Mouse (Mus musculus) R1 (cell line): ENCODE data around the gene Pde5a.
A peak's percentile ranks its signal among the peaks of the same experiment; 100 is the strongest.

Source experiments
- DNase-seq: peaks from one replicate; pipeline ENCODE4 v3.0.0-alpha.2; 2018; ENCODE audit warnings: low read depth, low spot score

The Pde5a gene

DNA sequence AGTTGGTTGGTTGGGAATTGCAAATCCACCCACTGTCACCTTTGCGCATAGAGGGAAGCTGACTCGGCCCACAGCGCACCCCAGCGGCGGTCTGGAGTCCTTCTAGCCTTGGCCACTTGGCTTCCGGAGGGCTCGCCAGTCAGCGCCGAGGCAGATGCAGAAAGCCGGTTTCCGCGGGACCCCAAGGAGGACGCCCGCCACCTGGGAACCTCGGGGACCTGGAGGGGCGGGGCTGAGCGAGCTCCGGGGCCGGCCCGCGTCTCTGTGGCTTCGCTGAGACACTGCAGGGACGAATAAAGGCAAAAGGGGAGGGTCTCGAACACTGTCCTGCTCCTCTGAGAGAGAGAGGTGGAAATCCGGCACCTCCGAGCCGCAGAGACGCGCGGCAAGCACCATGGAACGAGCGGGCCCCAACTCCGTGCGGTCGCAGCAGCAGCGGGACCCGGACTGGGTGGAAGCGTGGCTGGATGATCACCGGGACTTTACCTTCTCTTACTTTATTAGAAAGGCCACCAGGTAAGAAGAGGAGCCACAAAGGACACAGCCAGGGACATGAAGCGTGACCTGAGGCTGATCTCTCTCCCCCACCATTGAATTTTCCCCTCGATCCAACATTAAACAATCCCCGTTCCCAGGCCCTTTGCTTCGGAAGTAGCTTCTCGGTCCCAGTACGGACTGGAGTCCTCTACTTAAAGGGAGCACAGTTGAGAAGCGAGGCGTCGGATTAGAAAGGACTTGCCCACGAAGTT is at the start of gene Pde5a:
TSS of gene Pde5a (plus strand) at position 96 of the 749 bp plus-strand sequence.
- peak; percentile 84 for DNase-seq

- DNase-seq = no peak
Measured at GRCm38 (mm10) chr3:122680851-122681250, 47.9 kb upstream of the Pde5a start.

GRCm38 (mm10) chr3:122682352-122682751 is 46.4 kb upstream of the Pde5a start:
- no peak for DNase-seq

DNA sequence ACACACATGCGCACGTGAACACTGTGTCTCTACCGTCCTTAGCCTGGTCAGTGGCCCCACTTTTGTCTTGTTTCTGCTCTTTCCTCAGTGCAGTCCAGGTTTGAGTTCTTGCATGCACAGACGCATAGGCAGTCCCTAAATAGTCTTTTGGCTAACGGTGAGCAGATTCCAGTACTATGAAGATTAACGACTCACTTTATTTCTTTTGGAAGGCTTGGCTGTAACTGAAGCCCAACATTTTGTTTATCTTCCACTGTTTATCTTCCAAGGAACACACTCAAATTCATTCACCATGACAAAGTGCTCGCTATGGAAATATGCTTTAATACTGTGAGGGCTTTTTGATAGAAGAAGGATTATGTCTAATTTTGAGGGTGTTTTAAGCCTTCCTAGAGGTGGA is 43.9 kb upstream of the Pde5a start:
- no peak for DNase-seq

GRCm38 (mm10) chr3:122693039-122693438 is 35.7 kb upstream of the Pde5a start:
- no peak for DNase-seq

DNA sequence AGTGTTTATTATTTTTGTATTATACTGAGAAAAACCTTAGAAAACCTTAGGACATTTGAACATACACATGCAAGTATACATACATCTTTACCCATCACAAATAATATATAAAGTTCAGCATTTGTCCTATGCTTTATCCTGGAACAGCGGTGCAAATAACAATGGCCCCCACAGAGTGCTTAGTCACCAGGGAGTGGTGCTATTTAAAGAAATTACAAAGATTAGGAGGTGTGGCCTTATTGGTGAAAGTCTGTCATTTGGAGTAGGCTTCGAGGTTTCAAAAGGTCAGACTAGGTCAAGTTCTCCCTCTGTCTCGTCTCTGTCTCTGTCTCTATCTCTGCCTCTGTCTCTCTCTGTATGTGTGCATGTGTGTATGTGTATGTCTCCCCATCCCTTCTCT is 32.9 kb upstream of the Pde5a start:
- DNase-seq = peak; percentile 27

GRCm38 (mm10) chr3:122696672-122697071 is 32.1 kb upstream of the Pde5a start:
- DNase-seq = no peak

- no peak for DNase-seq
Measured at GRCm38 (mm10) chr3:122704209-122704608, 24.5 kb upstream of the Pde5a start.

- DNase-seq = no peak
Measured at GRCm38 (mm10) chr3:122705246-122705645, 23.5 kb upstream of the Pde5a start.

DNA sequence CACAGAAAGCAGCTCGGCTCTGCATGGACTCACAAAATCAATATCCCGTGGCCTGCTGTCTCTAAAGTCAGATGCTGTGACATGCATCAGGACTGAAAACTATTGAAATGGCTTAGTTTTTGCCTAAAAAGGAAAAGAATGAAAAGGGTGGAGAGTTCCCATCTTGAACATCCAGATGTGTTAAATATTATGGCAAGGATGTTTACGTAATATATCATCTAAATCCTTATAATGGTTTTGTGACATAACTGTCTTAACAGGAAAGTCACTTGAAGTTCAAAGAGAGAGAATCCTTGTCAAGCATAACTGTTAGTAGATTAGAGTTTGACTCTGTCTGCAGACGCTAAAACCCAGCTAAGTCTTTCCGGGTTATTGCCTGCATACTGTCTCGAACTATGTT is 20.3 kb upstream of the Pde5a start:
- DNase-seq = no peak

DNA sequence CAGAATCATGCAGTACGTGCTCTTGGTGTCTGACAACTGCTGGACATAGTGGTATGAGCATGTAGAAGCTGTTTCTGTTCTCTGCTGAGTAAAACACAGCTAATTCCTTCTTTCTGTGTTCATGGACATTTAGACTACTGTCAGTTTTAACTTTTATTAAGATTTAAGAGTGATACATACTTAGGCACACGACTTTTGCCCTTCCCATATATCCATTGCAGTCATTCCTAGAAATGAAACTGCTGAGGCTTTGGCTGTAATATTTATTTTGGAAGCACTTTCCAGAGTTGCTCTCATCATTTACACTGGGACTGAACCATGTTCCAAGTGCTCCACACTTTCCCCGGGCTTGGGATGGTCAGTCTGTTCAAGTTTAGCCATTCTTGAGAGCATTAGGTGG is 18.6 kb upstream of the Pde5a start:
- DNase-seq = no peak

GRCm38 (mm10) chr3:122718631-122719030 is 10.1 kb upstream of the Pde5a start:
- DNase-seq = no peak

- no peak for DNase-seq
Measured at GRCm38 (mm10) chr3:122721522-122721921, 7.2 kb upstream of the Pde5a start.

DNA sequence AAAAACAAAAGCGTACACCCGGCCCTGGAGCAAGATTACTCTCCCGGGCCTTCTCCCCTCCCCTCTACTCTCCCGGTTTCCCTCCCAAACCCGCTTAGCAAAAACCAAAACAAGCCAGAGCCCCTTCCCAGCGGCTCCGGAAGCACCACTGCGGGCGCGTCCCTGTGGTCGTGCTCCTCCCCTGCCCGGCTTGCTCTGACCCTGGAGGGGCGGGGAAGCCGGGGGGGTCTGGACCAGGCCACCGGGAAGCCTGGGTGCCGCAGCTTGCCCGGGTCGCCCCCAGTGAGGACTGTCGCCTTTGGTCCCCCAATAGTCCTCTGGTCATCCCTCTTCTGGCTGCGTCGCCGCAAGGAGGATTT is 833 bp downstream of the Pde5a start:
- peak; percentile 68 for DNase-seq

DNA sequence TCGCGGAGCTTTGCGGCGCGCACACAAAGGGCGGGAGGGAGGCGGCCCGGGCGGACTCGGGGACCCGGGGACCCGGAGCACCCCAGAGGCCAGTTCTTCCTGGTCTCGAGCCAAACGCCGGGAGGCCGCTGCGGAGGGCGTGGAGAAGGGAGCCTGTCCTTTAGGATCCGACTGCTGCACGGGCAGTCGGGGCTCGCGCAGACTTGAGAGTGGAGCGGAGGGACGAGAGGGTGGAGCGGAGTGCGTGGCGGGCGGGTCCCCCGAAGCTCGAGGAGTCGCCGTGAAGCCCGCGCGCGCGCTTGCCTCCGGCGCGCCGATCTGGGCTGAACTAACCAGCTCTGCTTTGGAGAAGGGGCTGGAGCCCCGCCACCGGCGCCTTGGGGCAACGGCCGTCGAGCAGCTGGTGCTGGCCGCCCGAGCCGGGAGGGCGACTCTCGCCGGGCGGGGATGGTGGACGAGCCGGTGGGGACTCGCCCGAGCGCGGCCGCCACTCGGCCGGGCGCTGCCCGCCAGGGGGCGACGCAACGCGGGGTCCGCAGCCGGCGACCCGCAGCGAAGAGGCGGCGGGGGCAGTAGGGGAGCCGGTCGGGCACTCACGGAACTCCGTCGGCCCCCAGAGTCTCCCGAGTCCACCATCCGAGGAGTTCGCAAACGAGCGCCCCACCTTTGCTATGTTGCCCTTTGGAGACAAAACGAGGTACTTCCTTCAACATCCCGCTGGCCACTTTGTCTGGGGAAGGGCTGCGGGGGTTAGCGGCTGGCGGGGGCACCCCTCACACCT is 1.4 kb downstream of the Pde5a start:
- DNase-seq = peak; percentile 57

DNA sequence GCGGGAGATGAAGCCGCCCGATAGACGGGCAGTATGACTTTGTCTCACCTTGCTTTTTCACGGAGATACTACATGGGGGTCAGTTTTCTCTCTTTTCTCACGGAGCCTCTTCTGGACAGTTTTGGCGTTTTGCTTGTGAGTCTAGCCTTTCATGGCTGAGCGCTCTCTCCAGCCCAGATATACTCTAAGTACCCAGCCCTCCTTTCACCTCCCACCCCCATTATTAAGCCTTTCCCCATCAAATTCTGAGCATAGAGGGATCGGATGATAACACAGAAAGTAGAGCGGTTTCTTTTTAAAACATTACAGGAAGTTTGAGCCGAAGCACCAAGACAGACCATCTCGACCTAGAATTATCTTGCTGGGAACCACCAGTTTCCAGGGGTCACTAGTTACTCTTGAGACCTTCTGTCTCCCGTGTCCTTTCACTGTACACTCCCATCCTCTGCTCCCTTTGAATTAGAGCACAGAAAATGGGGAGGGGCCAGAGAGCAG is 2.0 kb downstream of the Pde5a start:
- peak; percentile 31 for DNase-seq

DNA sequence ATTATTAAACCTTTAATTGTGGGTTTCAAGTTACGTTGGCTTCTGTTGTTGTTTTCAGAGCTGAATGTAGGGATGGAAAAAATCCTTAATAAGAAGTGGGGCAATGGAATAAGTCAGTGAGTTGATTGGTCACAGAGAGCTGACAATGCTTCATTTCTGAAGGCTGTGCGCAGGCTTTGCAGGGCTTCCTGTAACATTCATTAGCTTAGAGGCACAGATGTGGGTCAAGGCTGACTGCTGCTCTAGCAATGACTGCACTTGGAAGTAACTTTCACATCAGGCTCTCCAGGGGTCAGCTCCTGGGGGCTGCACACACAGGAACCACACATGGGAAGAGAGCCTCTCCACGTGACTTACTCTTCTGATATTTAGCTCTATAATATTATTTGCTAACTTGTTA is 5.1 kb downstream of the Pde5a start:
- no peak for DNase-seq

DNA sequence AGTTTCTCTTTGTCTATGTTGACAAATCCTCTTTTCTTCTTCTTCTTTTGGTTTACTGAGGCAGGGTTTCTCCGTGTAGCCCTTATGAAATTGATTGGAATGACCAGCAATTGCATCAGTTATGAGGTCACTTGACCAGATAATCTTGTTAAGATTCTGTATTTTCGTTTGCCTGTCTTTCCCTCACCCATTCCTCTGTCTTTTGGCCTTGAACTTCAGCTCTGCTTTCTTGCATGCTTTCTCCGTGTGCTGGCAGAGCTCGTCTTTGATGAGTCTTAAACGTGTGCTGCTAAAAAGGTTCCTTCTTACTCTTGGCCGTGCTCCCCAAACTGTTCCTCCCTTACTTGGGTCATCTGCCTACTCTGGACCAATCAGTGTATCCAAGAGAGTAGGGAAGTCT is 5.6 kb downstream of the Pde5a start:
- peak; percentile 15 for DNase-seq

GRCm38 (mm10) chr3:122739460-122739859 is 10.7 kb downstream of the Pde5a start:
- no peak for DNase-seq

GRCm38 (mm10) chr3:122744265-122744664 is 15.5 kb downstream of the Pde5a start:
- DNase-seq = no peak

DNA sequence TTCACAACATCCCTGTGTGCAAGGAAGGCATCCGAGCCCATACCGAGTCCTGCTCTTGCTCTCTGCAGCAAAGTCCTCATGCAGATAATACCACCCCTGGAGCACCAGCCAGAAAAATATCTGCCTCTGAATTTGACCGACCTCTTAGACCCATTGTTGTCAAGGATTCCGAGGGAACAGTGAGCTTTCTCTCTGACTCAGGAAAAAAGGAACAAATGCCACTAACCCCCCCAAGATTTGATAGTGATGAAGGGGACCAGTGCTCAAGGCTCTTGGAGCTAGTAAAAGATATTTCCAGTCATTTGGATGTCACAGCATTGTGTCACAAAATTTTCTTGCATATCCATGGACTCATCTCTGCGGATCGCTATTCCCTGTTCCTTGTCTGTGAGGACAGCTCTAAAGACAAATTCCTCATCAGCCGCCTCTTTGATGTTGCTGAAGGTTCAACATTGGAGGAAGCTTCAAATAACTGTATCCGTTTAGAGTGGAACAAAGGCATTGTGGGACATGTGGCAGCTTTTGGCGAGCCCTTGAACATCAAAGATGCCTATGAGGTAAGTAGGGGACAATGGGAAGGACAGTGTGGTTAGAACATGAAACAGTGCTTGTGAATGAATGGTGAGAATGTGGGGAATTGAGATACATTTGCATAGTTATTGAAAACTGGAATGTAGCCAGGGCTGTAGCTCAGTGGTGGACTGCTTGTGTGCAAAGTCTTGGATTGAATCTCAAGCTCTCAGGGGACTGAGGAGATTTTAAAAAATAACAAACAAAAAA is 19.4 kb downstream of the Pde5a start:
- peak; percentile 8 for DNase-seq

DNA sequence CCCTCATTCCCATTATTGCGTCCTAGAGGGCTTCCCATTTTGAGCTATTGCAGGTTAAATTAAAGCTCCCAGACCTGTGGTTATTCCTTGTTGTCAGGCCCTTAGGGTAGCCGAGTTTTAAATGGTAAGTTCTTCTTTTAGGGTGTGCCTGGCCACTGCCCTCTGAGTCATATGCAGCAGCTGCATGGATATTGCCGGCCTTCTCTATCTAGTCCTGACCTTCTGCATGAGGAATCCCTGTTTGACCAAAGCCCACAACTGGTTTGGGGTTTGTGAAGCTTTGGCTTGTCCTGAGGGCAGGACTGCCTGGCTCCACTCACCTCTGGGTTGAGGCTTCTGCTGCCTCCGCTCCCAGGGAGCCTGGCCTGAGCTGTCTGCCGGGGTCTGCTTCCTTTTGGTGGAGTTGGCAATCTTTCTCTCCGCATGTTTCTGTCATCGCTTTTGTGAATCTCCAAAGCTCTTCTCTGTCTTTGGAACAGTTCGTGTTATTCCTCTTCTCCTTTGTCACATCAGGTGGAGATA is 34.6 kb downstream of the Pde5a start:
- DNase-seq = no peak
